Mouse (Mus musculus) skeletal muscle tissue, adult 2 months (tissue): ENCODE measurements around the gene Gm44973.
"Not testable (repeated sequence)": the region's sequence is repeated elsewhere in the genome, so short reads cannot be mapped to it uniquely, and the experiment has no call there.

Experiments
- DNase-seq: peaks from one replicate; pipeline ENCODE4 v3.0.0-alpha.2; 2012; ENCODE audit warnings: low read depth, low spot score

Gene Gm44973

DNA sequence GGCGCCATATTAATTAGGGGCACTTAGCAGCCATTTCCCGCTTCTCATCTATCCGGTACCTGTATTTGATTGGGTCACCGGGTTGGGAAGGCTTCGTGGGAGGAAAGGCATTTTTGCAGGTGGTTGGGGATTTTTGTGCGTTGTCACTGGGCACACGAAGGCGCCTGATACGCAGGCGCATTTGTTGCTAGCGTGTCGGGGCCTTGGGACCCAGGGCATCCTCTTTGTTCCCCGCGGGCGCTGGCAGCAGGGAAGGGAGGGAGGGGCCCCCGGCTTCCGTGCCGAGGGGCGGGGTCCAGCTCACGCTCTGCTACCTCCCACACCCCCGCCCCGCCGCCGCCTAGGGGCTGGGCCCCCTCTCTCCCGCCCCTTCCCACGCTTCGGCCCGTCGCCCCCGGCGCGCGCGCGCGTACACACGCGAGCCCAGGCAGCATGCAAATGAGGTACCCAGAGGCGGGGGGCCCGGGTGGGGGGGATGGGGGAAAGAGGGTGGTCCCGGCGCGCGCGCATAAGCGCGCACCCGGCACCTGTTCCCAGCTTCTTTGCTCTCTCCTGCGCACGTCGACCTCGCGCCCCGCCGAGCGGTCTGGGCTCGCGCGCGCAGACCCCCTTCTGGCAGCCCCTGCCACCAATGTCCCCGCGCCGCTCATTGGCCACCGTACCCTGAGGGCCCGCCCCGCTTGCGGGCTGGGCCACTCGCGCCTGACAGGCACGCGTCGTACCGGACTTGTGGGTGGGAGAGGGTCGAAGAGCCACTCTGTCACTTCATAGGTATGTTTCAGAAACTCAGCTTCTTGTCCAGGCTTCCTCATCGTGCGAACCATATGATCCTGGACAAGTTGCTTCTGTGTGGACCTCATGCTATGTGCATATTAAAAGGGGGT is at the start of gene Gm44973:
Gene Gm44973, plus strand, starts transcription at position 379 of the 884 bp plus-strand sequence.
- DNase-seq, result peak; percentile 90

DNA sequence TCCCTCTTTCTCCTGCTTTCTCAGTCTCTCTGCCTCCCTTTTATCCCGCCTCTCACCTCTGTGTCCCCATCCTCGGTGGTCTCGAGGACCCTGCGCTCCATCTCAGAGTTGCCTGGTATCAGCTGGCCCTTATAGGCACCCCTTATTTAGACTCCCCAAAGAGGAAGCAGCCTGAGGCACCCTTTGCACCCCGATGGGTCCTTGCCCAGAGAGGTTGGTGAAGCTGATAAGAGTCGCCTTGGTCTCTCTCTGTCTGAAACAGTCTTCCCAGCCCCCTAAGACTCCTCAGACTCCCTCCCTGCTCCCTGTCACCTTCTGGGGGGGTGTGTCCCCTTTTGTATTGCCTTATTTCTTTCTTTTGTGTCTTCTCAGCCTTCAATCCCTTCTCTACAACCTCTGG is 44.2 kb upstream of the Gm44973 start, which contains the start of gene Sbk3:
Gene Sbk3, minus strand, starts transcription at position 101 of the 400 bp plus-strand sequence.
- DNase-seq, result no peak

DNA sequence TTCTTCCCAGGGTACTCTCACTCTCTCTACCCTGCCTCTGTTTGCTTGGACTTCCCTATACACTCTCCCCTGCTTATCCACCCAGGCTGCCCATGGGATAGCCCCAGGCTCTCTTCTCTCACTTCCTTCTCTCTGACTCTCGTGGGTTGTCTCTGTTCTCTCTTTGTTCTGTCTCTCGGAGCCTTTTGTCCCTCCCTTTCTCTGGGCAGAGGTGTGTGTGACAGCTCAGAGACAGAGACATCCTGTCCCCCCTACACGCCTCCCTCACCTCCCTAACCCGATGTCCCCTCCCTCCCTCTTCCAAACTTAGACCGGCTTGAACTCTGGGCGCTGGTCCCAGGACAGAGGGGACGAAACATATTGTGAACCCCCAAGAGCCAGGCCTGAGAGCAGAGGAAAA is 43.6 kb upstream of the Gm44973 start:
- DNase-seq, result no peak

DNA sequence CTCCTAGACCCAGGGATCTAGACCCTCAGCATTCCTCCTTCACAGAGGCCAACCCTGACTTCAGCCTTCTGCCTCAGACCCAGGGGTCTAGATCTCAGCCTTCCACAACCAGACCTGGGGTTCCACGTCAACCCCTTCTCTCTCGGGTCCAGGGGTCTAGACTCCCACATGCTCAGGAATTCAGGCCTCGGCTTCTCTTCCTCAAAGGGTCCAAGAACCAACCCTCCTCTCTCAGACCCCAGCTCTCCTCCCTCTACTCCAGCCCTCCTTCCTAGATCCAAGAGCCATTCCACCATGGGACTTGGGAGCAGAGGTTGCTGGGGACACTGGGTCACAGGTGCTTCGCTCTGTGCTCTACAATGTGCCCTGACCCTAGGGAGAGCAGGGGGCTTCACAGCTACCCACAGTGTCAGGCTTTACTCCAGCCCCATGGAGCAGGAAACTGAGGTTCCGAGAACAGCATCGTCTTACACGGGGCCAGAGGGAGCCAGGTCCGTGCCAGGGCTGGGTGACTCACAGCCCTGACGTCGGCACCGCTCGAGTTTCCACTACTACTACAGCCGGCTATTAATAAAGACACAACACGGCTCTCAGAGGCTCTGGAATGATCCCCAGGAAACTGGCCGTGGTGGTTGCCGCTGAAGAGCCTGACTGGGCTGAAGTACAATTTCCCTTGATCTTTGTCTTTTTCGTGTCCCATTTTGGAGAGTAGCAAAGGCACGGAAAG is 42.8 kb upstream of the Gm44973 start:
- peak; percentile 90 for DNase-seq

DNA sequence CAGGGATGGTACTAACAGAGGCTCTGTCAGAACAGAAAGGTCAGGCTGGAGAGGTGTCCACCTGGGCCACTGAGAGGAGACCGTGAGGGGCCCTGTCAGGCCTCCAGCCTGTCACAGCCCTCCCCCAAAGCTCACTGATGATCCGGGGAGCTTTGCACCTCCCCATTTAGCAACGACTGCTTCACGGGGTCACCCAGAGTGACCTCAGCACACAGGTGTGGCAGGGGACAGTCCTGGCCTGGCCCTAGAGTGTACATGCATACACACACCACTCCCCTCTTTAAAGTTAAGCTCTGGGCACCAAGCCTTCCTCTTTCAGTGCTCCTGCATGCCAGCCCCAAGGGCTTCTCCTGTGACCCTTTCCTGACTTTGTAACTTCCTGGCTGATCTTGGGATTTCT is 39.8 kb upstream of the Gm44973 start:
- DNase-seq, result peak; percentile 57

DNA sequence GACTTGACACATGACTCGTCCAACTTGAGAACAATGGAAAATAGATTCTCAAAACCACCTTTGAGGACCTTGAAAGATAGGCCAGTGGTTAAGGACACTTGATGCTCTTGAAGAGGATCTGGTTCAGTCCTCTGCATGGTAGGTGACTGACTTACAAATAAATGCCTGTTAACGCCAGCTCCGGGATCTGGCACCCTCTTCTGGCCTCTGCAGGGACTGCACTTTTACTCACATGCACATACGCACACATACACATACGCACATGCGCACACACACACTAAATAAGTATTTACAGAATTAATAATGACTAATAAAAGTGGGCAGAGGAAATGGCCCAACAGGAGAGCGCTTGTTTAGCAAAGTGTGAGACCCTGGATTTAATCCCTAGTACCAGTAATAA is 38.5 kb upstream of the Gm44973 start:
- DNase-seq, result no peak

DNA sequence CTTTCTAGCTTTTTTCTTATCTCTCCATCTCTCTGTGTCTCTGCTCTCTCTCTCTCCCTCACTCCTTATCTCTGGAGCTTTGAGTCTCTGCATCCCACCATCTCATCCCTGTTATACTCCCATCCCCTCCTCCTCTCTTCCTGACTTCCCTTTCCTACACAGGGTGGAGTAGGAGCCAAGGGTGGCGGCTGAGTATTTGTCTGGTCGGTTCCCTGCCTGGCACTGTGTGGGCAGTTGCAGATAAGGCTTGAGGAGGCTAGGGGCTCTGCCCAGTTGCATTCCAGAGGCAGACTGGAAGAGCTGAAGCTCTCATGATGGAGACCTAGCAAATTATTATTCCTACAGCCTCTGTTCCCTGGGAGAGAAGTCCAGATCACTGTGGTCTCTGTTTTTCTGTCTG is 27.0 kb upstream of the Gm44973 start:
- no peak for DNase-seq

DNA sequence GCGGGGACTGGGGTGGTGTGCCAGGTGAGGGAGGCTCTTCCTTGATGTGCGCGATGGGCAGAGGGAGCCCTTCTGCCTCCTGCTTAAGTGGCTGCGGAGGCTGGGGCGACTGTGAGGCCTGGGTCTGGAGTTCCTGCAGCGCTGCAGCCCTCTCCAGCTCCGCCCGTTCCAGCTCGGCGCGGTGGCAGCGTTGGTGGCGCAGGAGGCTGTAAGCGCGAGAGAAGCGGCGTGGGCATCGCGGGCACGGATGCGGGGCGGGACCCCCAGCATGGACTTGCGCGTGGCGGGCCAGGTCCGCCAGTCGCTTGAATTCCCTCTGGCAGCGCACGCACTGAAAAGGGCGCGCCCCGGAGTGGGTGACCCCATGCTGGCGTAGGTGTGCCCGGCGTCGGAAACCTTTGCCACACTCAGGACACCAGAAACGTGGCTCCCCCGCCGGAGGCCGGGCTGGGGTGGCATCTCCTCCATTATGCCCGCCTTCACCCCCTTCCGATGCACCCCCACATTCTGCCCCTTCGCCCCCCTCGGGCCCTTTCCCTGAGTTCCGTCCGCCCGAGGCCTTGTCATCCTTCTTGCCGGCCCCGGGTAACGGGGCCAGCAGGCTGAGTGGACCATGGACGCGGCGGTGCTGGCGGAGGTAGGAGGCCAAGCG is 21.8 kb upstream of the Gm44973 start:
- no peak for DNase-seq

DNA sequence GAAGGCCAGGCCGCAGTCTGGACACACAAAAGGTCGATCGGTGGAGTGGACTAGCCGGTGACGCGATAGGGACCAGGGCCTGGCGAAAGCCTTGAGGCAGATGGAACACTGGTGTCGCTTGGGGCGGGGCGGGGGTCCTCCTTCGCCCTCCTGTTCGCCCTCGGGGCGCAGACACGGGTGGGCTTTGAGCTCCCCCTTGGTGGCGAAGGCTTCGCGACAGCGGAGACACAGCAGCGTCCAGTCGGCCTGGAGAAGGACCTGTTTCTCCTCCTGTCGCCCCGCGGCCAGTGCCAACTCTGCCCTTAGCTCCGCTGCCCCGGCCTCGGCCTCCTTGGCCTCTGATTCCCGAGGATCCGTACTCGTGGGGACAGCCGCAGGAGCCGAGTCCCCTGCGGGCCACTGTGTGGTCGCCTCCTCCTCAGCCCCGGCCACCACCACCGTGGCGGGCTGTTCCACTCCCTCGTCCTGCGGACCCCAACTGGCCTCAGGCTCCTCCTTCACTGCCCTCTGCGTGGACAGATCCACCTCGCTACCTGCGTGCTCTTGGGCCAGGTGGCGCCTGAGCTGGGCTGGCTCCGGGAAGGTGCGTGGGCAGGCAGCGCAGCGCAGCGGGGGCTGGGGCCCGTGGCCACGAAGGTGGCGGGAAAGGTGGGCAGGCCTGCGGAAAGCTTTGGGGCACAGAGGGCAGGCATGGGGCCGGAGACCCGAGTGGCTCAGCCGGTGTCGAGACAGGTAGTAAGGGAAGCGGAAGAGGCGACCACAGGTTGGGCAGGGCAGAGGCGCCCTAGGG is 21.1 kb upstream of the Gm44973 start:
- DNase-seq, result no peak

DNA sequence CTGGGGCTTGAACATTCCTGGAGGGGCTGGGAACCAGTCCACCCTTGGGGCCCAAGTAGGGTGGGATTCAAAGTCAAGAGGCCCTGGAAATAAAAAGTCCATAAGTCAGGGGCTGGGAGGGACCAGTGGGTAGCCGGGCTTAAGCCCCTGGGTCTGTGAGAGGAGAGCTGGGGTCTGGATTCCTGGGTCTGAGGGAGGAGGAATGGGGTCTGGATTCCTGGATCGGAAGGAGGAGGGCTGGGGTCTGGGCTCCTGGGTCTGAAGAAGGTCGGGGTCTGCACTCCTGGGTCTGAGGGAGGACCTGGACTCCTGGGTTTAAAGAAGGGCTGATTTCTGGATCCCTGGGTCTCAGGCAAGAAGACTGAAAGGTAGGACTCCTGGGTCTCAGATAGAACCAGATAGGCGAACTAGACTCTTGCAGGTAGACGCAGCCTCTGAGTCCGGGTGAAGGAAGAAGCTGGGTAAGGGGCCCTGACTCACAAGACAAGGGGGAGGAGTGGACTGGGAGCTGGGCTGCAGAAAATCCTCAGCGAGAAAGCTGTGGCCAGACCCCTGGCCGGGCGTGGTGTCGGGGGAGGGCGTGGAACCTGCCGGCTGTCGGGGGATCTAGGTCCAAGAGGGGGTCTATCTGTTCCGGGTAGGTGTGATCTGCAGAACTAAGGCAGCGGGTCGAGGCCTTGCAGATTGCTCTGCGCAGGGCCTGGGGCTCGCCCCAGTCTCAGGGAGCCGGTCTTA is 19.9 kb upstream of the Gm44973 start:
- DNase-seq, result no peak

DNA sequence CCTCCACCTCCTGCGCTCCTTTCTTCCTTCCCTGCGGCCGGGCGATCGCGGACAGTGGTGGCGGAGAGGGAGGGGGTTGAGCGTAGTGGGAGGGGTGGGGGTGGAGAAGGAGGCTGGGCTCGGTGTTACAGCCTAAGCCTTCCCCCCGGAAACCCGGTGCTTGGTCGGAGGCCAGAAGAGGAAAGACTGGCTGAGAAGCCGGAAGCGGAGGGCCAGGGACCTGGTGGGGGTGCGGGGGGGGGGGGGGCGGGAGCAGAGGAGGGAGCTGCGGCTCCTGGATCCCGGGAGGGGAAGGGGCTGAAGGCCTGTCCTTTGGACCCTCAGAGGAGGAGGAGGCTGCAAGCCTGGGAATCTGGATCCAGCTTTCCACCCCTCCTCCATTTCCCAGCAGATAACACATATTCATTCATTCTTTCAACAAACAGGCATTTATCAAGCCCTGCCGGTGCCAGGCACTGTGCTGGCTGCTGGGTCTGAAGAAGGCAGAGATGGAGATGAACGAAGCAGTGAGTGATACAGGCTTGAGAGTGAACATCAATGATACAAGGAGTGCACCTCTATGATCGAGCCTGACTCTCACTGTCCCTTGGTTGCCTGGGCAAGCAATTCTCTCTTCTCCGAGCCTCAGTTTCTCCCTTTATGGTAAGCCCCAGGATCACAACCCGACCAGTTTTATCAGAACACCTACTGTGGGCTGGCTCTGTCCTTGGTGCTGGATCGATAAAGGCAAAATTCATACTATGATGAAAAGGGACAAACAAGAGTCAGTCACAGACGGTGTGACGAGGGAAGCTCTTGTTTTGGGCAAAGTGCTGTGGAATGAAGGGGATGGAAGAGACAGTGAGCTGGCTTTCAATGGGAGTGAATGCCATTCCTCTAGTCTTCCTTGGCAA is 19.0 kb upstream of the Gm44973 start, which contains the start of gene Zfp579:
Gene Zfp579, minus strand, starts transcription at position 156 of the 893 bp plus-strand sequence.
- peak; percentile 91 for DNase-seq

DNA sequence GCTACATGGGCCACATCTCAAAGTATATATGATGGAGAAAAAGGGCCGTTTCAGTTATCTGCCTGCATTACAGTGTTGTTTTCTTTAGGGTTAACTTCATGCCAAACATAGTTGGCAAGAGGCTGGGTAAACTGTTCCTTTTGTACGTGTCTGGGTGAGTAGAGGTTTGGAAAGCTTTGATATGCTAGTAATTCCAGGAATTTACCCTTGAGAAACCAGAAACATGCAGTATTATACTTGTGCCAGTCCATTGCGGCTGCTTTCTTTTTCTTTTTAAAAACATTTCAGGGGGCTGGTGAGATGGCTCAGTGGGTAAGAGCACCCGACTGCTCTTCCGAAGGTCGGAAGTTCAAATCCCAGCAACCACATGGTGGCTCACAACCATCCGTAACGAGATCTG is 18.4 kb upstream of the Gm44973 start:
- DNase-seq, result no peak

DNA sequence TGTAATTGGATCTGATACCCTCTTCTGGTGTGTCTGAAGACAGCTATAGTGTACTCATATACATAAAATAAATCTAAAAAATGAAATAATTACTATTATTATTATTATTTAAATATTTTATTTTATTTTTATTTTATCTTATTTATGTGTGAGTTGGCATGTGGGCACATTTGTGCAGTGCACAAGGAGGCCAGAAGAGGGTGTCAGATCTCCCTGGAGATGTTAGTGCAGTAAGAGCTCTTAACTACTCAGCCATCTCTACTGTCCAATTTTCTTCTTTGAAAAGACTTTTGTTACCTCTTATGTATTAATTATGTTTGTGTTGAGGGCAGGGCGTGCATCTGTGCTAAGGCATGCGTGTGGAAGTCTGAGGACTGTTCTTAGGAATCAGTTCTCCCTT is 15.4 kb upstream of the Gm44973 start:
- DNase-seq, result no peak

DNA sequence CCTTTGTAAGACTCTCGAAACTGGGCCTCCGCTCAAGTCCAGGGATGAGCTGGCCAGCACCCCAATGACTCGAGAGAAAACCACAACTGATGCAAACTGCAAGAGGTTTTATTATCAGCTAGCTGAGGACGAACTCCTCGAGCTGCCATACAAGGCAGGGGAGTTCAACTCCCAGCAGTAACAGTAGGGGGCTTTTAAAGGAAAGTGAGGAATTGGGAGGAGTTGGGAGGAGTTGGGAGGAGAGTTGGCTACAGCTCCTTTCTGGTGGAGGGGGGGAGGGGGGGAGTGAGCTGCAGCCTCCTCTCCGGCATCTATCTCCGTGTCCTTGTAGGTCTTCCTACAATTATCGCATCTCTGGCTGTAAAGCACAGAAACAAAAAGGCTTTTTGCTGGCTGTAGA is 12.4 kb upstream of the Gm44973 start:
- not testable (repeated sequence) for DNase-seq

DNA sequence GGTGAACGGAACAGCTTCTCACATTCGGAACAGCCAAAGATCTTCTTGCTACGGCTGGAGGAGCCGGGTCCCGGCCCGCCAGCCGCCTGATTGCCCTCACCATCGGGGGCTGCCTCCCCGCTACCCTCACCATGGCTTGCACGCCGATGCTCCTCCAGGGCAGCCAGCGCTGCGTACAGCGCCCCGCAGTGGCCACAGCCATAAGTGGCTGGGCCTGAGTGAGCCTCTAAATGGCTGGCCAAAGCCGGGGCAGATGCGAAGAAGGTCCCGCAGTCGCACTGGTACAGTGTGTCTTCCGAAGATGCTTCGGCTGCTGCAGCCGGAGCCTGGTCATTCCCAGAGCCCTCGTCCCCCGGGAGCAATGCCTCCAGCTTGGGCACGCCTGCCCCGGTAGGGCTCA is 7.1 kb upstream of the Gm44973 start:
- no peak for DNase-seq

DNA sequence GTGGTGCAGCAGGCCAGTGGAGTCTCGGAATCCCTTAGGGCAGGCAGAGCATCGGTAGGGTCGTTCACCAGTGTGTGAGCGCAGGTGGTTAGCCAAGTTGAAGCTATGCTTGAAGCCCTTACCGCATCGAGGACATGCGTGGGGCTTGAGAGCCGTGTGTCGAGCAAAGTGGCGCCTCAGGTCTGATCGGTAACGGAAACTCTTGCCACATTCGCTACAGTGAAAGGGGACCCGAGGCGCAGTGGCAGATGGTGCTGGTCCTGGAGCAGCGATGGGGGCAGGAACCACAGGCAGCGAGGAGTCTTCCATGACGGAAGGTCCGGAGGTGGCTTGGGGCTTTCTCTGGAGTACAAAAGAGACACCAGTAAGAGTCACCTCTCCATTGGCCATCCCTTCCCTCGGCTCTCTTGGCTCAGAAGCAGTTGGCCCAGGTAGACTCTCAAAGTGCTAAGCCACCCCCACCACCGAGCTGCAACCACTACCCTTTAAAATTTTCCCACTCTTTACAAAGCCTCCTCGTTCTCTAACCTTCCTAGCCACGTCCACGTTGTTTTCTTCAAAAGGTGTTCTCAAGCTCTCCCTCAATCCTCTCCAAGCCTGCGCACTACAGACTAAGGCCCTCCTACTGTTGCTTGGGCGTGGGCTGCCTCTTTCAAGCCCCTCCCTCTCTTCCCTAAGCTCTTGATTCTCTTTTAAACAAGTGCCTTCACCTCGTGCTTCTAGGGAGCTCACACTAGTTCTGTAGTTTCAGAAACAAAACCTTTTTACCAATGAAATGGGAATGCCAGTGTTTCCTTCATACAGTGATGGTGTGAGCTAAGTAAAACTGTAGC is 2.4 kb upstream of the Gm44973 start:
- no peak for DNase-seq

DNA sequence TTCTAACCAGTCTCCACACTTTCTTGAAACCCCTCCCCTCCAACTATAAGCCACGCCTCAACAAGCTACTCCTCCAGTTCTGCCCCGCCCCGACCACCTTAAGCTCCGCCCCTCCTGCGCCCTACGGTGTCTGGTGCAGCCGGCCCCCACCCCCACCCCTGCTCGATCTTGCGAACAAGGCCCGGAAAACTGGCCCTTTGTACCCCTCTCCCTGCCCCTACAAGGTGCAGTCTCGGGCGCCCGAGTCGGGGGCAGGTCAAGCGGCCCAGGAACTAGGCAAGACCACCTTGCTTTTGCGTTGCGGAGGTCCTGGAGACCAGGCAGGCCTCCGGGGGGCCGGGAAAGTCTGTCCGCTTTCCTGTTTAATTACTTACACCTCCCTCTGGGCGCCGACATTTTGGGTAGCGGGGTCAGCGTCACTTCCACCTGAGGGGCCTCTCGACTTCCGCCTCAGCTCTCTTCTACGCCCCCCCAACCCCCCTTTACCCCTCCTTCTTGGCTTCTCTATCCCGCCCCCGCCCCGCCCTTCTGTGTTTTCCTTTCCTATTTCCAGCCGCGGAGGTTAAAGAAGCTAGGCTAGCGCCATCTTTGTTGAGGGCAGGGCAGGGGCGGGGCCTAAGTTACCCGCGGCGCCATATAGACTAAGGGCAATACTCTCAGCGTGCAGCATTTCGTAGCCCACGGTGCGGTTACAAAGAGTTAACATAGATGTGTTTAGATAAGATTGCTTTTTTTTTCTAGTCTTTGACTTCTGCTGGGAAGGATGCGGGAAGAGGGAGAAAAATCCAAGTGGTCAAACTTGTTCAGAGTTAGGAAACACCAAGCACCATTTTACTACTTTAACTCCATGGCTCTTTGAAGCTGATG is 812 bp upstream of the Gm44973 start, which contains the start of the genes Zfp524 and Fiz1:
Gene Zfp524, plus strand, starts transcription at position 165 of the 867 bp plus-strand sequence.
Gene Fiz1, minus strand, starts transcription at position 447 of the 867 bp plus-strand sequence.
- DNase-seq, result peak; percentile 95

DNA sequence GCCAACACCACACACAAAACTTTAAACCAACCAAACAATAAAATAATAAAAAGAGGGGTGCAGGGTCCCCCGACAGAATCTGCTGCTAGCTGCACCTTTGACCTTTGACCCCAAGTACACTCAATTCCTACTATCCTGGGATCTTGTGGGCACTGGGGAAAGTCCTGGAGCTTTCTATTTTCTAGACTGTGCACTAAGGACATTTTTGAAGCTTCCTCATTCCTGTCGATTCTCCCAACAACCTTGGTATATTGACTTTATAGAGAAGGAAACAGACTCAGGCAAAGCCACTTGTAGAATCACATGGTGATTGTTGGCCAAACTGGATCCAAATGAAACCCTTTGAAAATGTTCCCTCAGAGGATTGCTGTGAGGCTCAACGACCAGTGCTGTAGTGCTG is 761 bp downstream of the Gm44973 start:
- no peak for DNase-seq
